14 mouse cellular contexts compared by ENCODE assay signal in the genomic region with DNA sequence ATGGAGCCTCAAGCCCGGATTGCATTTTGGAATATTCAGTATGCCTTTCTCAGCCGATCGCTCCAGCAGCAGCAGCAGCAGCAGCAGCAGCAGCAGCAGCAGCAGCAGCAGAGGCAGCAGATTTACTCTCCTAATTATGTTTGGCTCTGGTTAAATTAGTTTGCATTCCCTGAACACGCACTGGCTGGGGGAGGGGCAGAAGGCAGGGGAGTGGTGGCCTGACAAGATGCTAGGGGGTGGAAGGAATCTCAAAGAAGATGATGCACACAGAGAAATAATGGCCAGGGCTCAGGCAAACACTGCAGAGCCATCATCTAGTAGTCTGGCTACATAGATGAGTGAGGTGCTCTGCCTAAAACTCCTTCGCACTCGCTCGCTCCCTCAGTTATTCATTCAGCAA.
DNase-seq lines count a peak whose midpoint lies in the region; ATAC-seq lines count a peak whose summit lies in the region.
"Had no signal": no experiment of that assay in that cellular context is flagged by ENCODE, and none has a peak within 500 bp of the region (broad histone marks: within the 10 kb centered on the region; RNA-seq: fewer than 3 reads in every experiment).

No protein-coding gene starts in this region.

- H3K4me1 ChIP-seq in forebrain, embryonic 15.5 days: peaks cover 42% of the 10 kb centered on the region
- peaks cover 32% of the 10 kb centered on the region for H3K4me1 ChIP-seq in limb, embryonic 10.5 days
- H3K4me1 ChIP-seq: heart, embryonic 10.5 days; stomach, embryonic 15.5 days had no signal

- peak; percentile 42 for DNase-seq in retina, postnatal 1 day
- DNase-seq in retina, embryonic 14.5 days (ENCODE audit: low spot score): no peak
- DNase-seq in limb, embryonic 10.5 days (ENCODE audit: low spot score): no peak
- no peak for DNase-seq in urinary bladder, postnatal 25 days (ENCODE audit: low spot score)
- no peak for DNase-seq in layer of hippocampus, adult 18-20 months (ENCODE audit: low spot score in 2 of 2)
- no peak for DNase-seq in embryo, embryonic 10.5 days (ENCODE audit: low spot score)
- DNase-seq: heart, postnatal 36 days; kidney, adult 2 months; lung, adult 18-20 months; thymus, postnatal 14 days had no signal

- 51% methylated on average over 7 of the region's 7 CpGs for WGBS in forebrain, embryonic 15.5 days
- 70% methylated on average over 7 of the region's 7 CpGs for WGBS in limb, embryonic 10.5 days

- no peak overlapping the region for H3K4me2 ChIP-seq in forebrain, embryonic 15.5 days (replicated peaks)
- H3K4me2 ChIP-seq: embryonic facial prominence, embryonic 15.5 days; stomach, embryonic 15.5 days had no signal

- peak; percentile 12; the same call in 1 of the 2 replicates for ATAC-seq in forebrain, embryonic 15.5 days (replicated peaks)

- H3K4me3 ChIP-seq in forebrain, embryonic 15.5 days: no peak overlapping the region
- H3K4me3 ChIP-seq in limb, embryonic 10.5 days: no peak overlapping the region
- H3K4me3 ChIP-seq: embryonic facial prominence, embryonic 15.5 days; heart, embryonic 10.5 days; stomach, embryonic 15.5 days had no signal

- H3K9me3 ChIP-seq in forebrain, embryonic 15.5 days: no peaks in the 10 kb centered on the region
- no peaks in the 10 kb centered on the region for H3K9me3 ChIP-seq in limb, embryonic 10.5 days (replicated peaks)
- H3K9me3 ChIP-seq: embryonic facial prominence, embryonic 15.5 days; heart, embryonic 10.5 days; stomach, embryonic 15.5 days had no signal

- no peak overlapping the region for H3K9ac ChIP-seq in forebrain, embryonic 15.5 days (replicated peaks)
- H3K9ac ChIP-seq: embryonic facial prominence, embryonic 15.5 days; stomach, embryonic 15.5 days had no signal

- no peaks in the 10 kb centered on the region for H3K27me3 ChIP-seq in forebrain, embryonic 15.5 days
- no peaks in the 10 kb centered on the region for H3K27me3 ChIP-seq in limb, embryonic 10.5 days (ENCODE audit: low read depth, poor library complexity, severe bottlenecking)
- H3K27me3 ChIP-seq: embryonic facial prominence, embryonic 15.5 days; stomach, embryonic 15.5 days had no signal

- no peaks in the 10 kb centered on the region for H3K36me3 ChIP-seq in forebrain, embryonic 15.5 days
- H3K36me3 ChIP-seq in limb, embryonic 10.5 days: no peaks in the 10 kb centered on the region
- H3K36me3 ChIP-seq: embryonic facial prominence, embryonic 15.5 days; heart, embryonic 10.5 days; stomach, embryonic 15.5 days had no signal

- H3K27ac ChIP-seq in forebrain, embryonic 15.5 days (replicated peaks): peak overlapping the region; percentile 5; the same call in 1 of the 2 replicates
- H3K27ac ChIP-seq in limb, embryonic 10.5 days: peak overlapping the region; percentile 57; the same call in 1 of the 2 replicates
- H3K27ac ChIP-seq: embryonic facial prominence, embryonic 15.5 days; heart, embryonic 10.5 days; stomach, embryonic 15.5 days had no signal
